Mouse (Mus musculus): ENCODE data around the gene Smyd3.

DNA sequence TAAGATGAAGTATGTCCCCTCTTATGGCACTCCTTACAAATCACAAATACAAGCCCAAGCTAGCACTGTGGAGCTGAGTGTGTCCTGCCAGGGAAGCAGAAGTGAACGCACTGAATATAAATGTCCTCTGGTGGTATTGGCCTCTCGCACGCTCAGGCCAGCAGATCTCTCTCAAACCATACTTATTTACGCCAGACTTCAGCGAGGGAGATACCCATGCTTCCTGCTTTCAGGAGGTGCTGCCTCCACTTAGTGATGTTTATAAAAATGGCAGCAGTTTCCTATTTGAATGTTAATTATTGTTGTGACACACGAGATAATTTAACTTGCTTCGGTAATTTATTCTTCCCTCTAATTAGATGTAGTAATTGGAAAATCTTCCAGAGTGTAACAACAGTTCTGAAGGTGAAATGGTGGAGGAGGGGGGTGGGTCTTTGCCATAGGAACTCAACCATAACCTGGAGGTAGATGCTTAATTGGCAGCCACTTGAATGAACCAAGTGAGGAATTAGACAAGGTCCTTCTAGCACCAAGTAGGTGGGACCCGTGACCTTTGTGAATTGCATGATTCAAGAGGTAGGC lies 224.0 kb downstream of the Smyd3 start:
- TF ChIP-seq CTCF (IDR thresholded peaks at IDR 0.05; ENCODE audit: control insufficient read depth, insufficient read depth, insufficient replicate concordance, low read depth, low read length) (no peak), POLR2A (IDR thresholded peaks at IDR 0.05; ENCODE audit: control insufficient read depth, low read depth, low read length) (no peak)

Measured in testis, adult 2 months (tissue).